22 mouse cellular contexts compared by ENCODE assay signal in genomic region chr10:99132595-99133272, GRCm38 (mm10). TPM values are rescaled to one million over a fixed set of nuclear protein-coding genes. Genes with fewer than 3 reads are reported as not detected.
DNase-seq lines count a peak whose midpoint lies in the region; ATAC-seq and TF ChIP-seq lines count a peak whose summit lies in the region.
"Had no signal": no experiment of that assay in that cellular context is flagged by ENCODE, and none has a peak within 500 bp of the region (broad histone marks: within the 10 kb centered on the region; RNA-seq: fewer than 3 reads in every experiment).

No protein-coding gene starts in this region.

- 0 out of 2 replicates have a peak overlapping the region, but pooled peaks have one; percentile 39 for H3K27ac ChIP-seq in midbrain, embryonic 13.5 days
- H3K27ac ChIP-seq in midbrain, embryonic 15.5 days: no peak overlapping the region
- peak overlapping the region; percentile 40 for H3K27ac ChIP-seq in bone marrow, adult 2 months (ENCODE audit: control insufficient read depth, insufficient read depth, low read depth, low read length, poor library complexity)
- H3K27ac ChIP-seq in intestine, embryonic 15.5 days: peak overlapping the region; percentile 77
- no peak overlapping the region for H3K27ac ChIP-seq in neural tube, embryonic 15.5 days (replicated peaks)
- H3K27ac ChIP-seq: embryonic facial prominence, embryonic 13.5 days; heart, embryonic 15.5 days; liver, embryonic 14.5 days; lung, embryonic 15.5 days had no signal

- no peaks in the 10 kb centered on the region for H3K27me3 ChIP-seq in midbrain, embryonic 13.5 days
- H3K27me3 ChIP-seq in midbrain, embryonic 15.5 days (replicated peaks): no peaks in the 10 kb centered on the region
- H3K27me3 ChIP-seq in intestine, embryonic 15.5 days (replicated peaks): no peaks in the 10 kb centered on the region
- H3K27me3 ChIP-seq in splenic B cell, adult 2 months (ENCODE audit: control insufficient read depth, insufficient read depth, low read length, poor library complexity, severe bottlenecking): no peaks in the 10 kb centered on the region
- no peaks in the 10 kb centered on the region for H3K27me3 ChIP-seq in neural tube, embryonic 15.5 days (replicated peaks)
- H3K27me3 ChIP-seq: embryonic facial prominence, embryonic 13.5 days; heart, embryonic 15.5 days; lung, embryonic 15.5 days had no signal

- no peak for ATAC-seq in midbrain, embryonic 13.5 days
- no peak for ATAC-seq in midbrain, embryonic 15.5 days (replicated peaks)
- peak; percentile 87 for ATAC-seq in intestine, embryonic 15.5 days
- no peak for ATAC-seq in neural tube, embryonic 15.5 days (ENCODE audit: low FRiP score)
- ATAC-seq in erythroblast, adult 5-6 weeks (replicated peaks; ENCODE audit: low FRiP score, poor library complexity, severe bottlenecking): no peak

- H3K9me3 ChIP-seq in midbrain, embryonic 13.5 days: no peaks in the 10 kb centered on the region
- no peaks in the 10 kb centered on the region for H3K9me3 ChIP-seq in midbrain, embryonic 15.5 days
- H3K9me3 ChIP-seq in intestine, embryonic 15.5 days: no peaks in the 10 kb centered on the region
- no peaks in the 10 kb centered on the region for H3K9me3 ChIP-seq in neural tube, embryonic 15.5 days (replicated peaks)
- H3K9me3 ChIP-seq: embryonic facial prominence, embryonic 13.5 days; heart, embryonic 15.5 days; lung, embryonic 15.5 days had no signal

- TF ChIP-seq CTCF in bone marrow, adult 2 months (IDR thresholded peaks at IDR 0.05; ENCODE audit: control insufficient read depth, insufficient read depth, low read length): no peak

- no peak overlapping the region for H3K4me3 ChIP-seq in midbrain, embryonic 13.5 days (replicated peaks)
- H3K4me3 ChIP-seq in midbrain, embryonic 15.5 days: no peak overlapping the region
- no peak overlapping the region for H3K4me3 ChIP-seq in bone marrow, adult 2 months (replicated peaks; ENCODE audit: control insufficient read depth, low read depth, low read length)
- no peak overlapping the region for H3K4me3 ChIP-seq in intestine, embryonic 15.5 days (replicated peaks)
- no peak overlapping the region for H3K4me3 ChIP-seq in neural tube, embryonic 15.5 days (replicated peaks)
- H3K4me3 ChIP-seq: embryonic facial prominence, embryonic 13.5 days; heart, embryonic 15.5 days; lung, embryonic 15.5 days had no signal

- WGBS in midbrain, embryonic 13.5 days: 93% methylated on average over 11 of the region's 11 CpGs
- 92% methylated on average over 11 of the region's 11 CpGs for WGBS in midbrain, embryonic 15.5 days
- 70% methylated on average over 11 of the region's 11 CpGs for WGBS in bone marrow, adult 2 months
- 76% methylated on average over 11 of the region's 11 CpGs for WGBS in intestine, embryonic 15.5 days
- WGBS in neural tube, embryonic 15.5 days: 91% methylated on average over 11 of the region's 11 CpGs

- DNase-seq in splenic B cell, adult 2 months (ENCODE audit: low read depth, low spot score): peak; percentile 55
- DNase-seq: adrenal gland, adult 8-10 months; gastrocnemius, postnatal 10 days; heart, adult 18-20 months; heart, postnatal 4 days; kidney, postnatal 36 days had no signal

- H3K4me2 ChIP-seq in midbrain, embryonic 13.5 days (replicated peaks): no peak overlapping the region
- no peak overlapping the region for H3K4me2 ChIP-seq in midbrain, embryonic 15.5 days
- H3K4me2 ChIP-seq in intestine, embryonic 15.5 days (replicated peaks): no peak overlapping the region
- H3K4me2 ChIP-seq in neural tube, embryonic 15.5 days: no peak overlapping the region
- H3K4me2 ChIP-seq: embryonic facial prominence, embryonic 13.5 days; heart, embryonic 15.5 days; lung, embryonic 15.5 days had no signal

- peaks cover 42% of the 10 kb centered on the region for H3K36me3 ChIP-seq in midbrain, embryonic 13.5 days
- no peaks in the 10 kb centered on the region for H3K36me3 ChIP-seq in midbrain, embryonic 15.5 days (replicated peaks)
- H3K36me3 ChIP-seq in intestine, embryonic 15.5 days: no peaks in the 10 kb centered on the region
- H3K36me3 ChIP-seq in splenic B cell, adult 2 months (ENCODE audit: control insufficient read depth, insufficient read depth, low read length, poor library complexity, severe bottlenecking): no peaks in the 10 kb centered on the region
- peaks cover 10% of the 10 kb centered on the region for H3K36me3 ChIP-seq in neural tube, embryonic 15.5 days
- H3K36me3 ChIP-seq: heart, embryonic 15.5 days had no signal

- no peak for TF ChIP-seq POLR2A in bone marrow, adult 2 months (IDR thresholded peaks at IDR 0.05; ENCODE audit: borderline replicate concordance, control insufficient read depth, low read depth, low read length)

- H3K9ac ChIP-seq in midbrain, embryonic 13.5 days (replicated peaks): no peak overlapping the region
- H3K9ac ChIP-seq in midbrain, embryonic 15.5 days: no peak overlapping the region
- no peak overlapping the region for H3K9ac ChIP-seq in intestine, embryonic 15.5 days
- no peak overlapping the region for H3K9ac ChIP-seq in neural tube, embryonic 15.5 days (replicated peaks)
- H3K9ac ChIP-seq: embryonic facial prominence, embryonic 13.5 days; heart, embryonic 15.5 days; liver, embryonic 14.5 days; lung, embryonic 15.5 days had no signal

- H3K4me1 ChIP-seq in midbrain, embryonic 13.5 days (replicated peaks): peaks cover 31% of the 10 kb centered on the region
- no peaks in the 10 kb centered on the region for H3K4me1 ChIP-seq in midbrain, embryonic 15.5 days
- peaks cover 14% of the 10 kb centered on the region for H3K4me1 ChIP-seq in bone marrow, adult 2 months (ENCODE audit: control insufficient read depth, insufficient read depth, low read length)
- H3K4me1 ChIP-seq in intestine, embryonic 15.5 days (replicated peaks): peaks cover 11% of the 10 kb centered on the region; the same call in 1 of the 2 replicates
- H3K4me1 ChIP-seq in neural tube, embryonic 15.5 days: peaks cover 15% of the 10 kb centered on the region; the same call in 1 of the 2 replicates

RNA-seq across cellular contexts. Expression of gene Phxr2, which starts 6.6 kb away (rescaled TPM):
- not detected in 2 replicates for polyA plus RNA-seq in midbrain, embryonic 13.5 days (2015; fragmentation: Nextera tagmentation; extraction: Ambion mirVana)
- polyA plus RNA-seq in midbrain, embryonic 15.5 days (2015; fragmentation: Nextera tagmentation; extraction: Ambion mirVana): not detected in 2 replicates
- not detected in 2 replicates for polyA plus RNA-seq in bone marrow, adult 2 months (2011; ENCODE audit: insufficient read depth, insufficient read length, low replicate concordance, missing spikeins)
- polyA plus RNA-seq in intestine, embryonic 15.5 days (2015; fragmentation: Nextera tagmentation; extraction: Ambion mirVana): not detected in 2 replicates
- not detected in 2 replicates for polyA plus RNA-seq in neural tube, embryonic 15.5 days (2015; fragmentation: Nextera tagmentation; extraction: Ambion mirVana)
- total RNA-seq in erythroblast, adult 5-6 weeks (2015; ENCODE audit: low replicate concordance): not detected in 2 replicates
- not detected in 2 replicates for total RNA-seq in erythroblast, adult 5-6 weeks (2017; ENCODE audit: low replicate concordance)
- total RNA-seq: adrenal gland, adult 8-10 months; gastrocnemius, postnatal 10 days; heart, adult 18-20 months; heart, postnatal 4 days; layer of hippocampus, postnatal 25 days; left cerebral cortex, postnatal 10 days had no signal
- polyA plus RNA-seq: embryonic facial prominence, embryonic 13.5 days; frontal cortex, adult 2 months; heart, embryonic 15.5 days; kidney, adult 2 months; limb, embryonic 14.5 days; liver, embryonic 14.5 days; lung, embryonic 15.5 days; testis, adult 2 months had no signal

RNA-seq across cellular contexts. Expression of gene Galnt4, which starts 24.8 kb away (rescaled TPM):
- polyA plus RNA-seq in midbrain, embryonic 13.5 days (2015; fragmentation: Nextera tagmentation; extraction: Ambion mirVana): 3.4 TPM in 2 replicates
- polyA plus RNA-seq in midbrain, embryonic 15.5 days (2015; fragmentation: Nextera tagmentation; extraction: Ambion mirVana): 2.7 and 3.0 TPM in 2 replicates
- 2.6 and 6.3 TPM in 2 replicates for polyA plus RNA-seq in bone marrow, adult 2 months (2011; ENCODE audit: insufficient read depth, insufficient read length, low replicate concordance, missing spikeins)
- polyA plus RNA-seq in intestine, embryonic 15.5 days (2015; fragmentation: Nextera tagmentation; extraction: Ambion mirVana): 20.0 and 21.7 TPM in 2 replicates
- polyA plus RNA-seq in neural tube, embryonic 15.5 days (2015; fragmentation: Nextera tagmentation; extraction: Ambion mirVana): 2.7 and 4.2 TPM in 2 replicates
- 2.5 TPM in 2 replicates for total RNA-seq in erythroblast, adult 5-6 weeks (2015; ENCODE audit: low replicate concordance)
- 2.2 and 4.4 TPM in 2 replicates for total RNA-seq in erythroblast, adult 5-6 weeks (2017; ENCODE audit: low replicate concordance)

RNA-seq across cellular contexts. Expression of gene Poc1b, which starts 25.9 kb away (rescaled TPM):
- 12.8 and 13.7 TPM in 2 replicates for polyA plus RNA-seq in midbrain, embryonic 13.5 days (2015; fragmentation: Nextera tagmentation; extraction: Ambion mirVana)
- 10.9 and 12.1 TPM in 2 replicates for polyA plus RNA-seq in midbrain, embryonic 15.5 days (2015; fragmentation: Nextera tagmentation; extraction: Ambion mirVana)
- polyA plus RNA-seq in bone marrow, adult 2 months (2011; ENCODE audit: insufficient read depth, insufficient read length, low replicate concordance, missing spikeins): 1.9 and 2.0 TPM in 2 replicates
- polyA plus RNA-seq in intestine, embryonic 15.5 days (2015; fragmentation: Nextera tagmentation; extraction: Ambion mirVana): 21.2 and 23.3 TPM in 2 replicates
- polyA plus RNA-seq in neural tube, embryonic 15.5 days (2015; fragmentation: Nextera tagmentation; extraction: Ambion mirVana): 9.3 and 14.1 TPM in 2 replicates
- 9.2 and 18.6 TPM in 2 replicates for total RNA-seq in erythroblast, adult 5-6 weeks (2015; ENCODE audit: low replicate concordance)
- total RNA-seq in erythroblast, adult 5-6 weeks (2017; ENCODE audit: low replicate concordance): 1.3 and 3.7 TPM in 2 replicates

Comparison
In these comparisons a context has a peak if more than half of its experiments do, and no peak if none do; other contexts are left out.
1. H3K27ac ChIP-seq: peak in midbrain, embryonic 13.5 days (single experiment), bone marrow, adult 2 months (single experiment) and intestine, embryonic 15.5 days (single experiment); none in midbrain, embryonic 15.5 days (single experiment) and neural tube, embryonic 15.5 days (single experiment).